Mouse (Mus musculus) NIH3T3 (cell line): ENCODE data around the gene Tssk6.
A peak's percentile ranks its signal among the peaks of the same experiment; 100 is the strongest.

Source experiments
- DNase-seq: peaks from one replicate; pipeline ENCODE4 v3.0.0-alpha.2; 2012; ENCODE audit warnings: low read depth

Gene Tssk6

GRCm38 (mm10) chr8:69902163-69903062 lies at the start of gene Tssk6, which contains the start of the genes Ndufa13 and Yjefn3:
TSS of gene Tssk6 (plus strand) at chr8:69902184.
TSS of gene Ndufa13 (minus strand) at chr8:69902558.
TSS of gene Yjefn3 (minus strand) at chr8:69902712.
- DNase-seq, result no peak

- no peak for DNase-seq
Observed at GRCm38 (mm10) chr8:69853869-69854268, 48.1 kb upstream of the Tssk6 start.

- peak; percentile 21 for DNase-seq
Observed at GRCm38 (mm10) chr8:69860807-69861206, 41.2 kb upstream of the Tssk6 start.

DNA sequence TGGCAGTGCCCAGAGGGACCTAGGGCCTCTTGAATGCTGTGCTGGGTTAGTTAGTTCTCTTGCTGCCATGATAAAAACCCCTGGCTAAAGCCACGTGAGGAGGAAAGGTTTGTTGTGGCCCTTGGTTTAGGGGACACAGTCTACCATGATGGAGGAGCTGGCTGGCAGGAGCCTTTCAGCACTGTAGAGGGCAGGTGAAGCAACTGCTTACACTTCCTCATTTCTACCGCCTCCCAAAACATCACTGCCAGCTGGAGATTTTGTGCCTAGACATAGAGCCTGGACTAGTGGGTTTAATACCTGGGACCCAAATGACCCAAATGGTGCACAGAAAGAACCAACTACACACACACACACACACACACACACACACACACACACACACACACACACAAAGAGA lies 40.7 kb upstream of the Tssk6 start:
- DNase-seq, result no peak

GRCm38 (mm10) chr8:69863387-69864020 lies 38.5 kb upstream of the Tssk6 start:
- no peak for DNase-seq

DNA sequence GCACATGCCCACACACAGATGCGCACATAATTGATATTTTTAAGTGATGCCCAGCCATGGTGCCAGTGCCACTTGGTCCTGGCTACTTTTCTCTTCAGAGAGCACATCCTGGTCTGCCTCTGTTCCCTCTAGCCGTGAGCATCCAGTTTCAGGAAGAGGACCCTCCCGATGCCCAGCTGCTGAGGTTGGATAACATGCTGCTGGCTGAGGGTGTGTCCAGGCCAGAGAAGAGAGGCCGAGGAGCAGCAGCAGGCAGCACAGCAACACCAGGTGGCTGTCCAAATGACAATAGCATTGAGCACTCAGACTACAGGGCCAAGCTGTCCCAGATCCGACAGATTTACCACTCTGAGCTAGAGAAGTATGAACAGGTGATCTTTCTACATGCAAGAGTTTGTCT lies 37.8 kb upstream of the Tssk6 start:
- no peak for DNase-seq

- peak; percentile 41 for DNase-seq
Observed at GRCm38 (mm10) chr8:69867696-69868326, 34.2 kb upstream of the Tssk6 start.

GRCm38 (mm10) chr8:69870003-69870765 lies 31.8 kb upstream of the Tssk6 start:
- DNase-seq, result no peak

- DNase-seq, result no peak
Observed at GRCm38 (mm10) chr8:69870907-69871306, 31.1 kb upstream of the Tssk6 start.

DNA sequence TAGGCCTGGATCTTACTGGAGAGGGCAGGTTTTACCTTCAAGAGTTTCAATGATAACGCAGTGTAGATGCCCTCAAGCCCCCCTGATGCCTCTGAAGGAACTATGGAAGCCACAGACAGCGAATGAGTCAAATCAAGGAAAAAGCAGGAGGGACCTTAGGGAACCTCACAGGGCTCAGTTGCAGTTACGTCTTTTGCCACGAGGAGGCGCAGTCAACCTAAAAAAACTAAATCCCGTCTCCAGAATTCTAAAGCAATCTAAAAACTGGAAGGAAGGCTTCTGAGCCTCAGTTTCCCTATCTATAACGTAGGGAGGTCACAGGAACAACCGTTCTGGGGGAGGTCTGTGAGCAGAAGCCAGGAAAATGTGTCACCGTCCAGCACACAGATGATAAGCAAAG lies 27.8 kb upstream of the Tssk6 start:
- peak; percentile 85 for DNase-seq

- DNase-seq, result peak; percentile 48
Observed at GRCm38 (mm10) chr8:69874654-69875053, 27.3 kb upstream of the Tssk6 start.

DNA sequence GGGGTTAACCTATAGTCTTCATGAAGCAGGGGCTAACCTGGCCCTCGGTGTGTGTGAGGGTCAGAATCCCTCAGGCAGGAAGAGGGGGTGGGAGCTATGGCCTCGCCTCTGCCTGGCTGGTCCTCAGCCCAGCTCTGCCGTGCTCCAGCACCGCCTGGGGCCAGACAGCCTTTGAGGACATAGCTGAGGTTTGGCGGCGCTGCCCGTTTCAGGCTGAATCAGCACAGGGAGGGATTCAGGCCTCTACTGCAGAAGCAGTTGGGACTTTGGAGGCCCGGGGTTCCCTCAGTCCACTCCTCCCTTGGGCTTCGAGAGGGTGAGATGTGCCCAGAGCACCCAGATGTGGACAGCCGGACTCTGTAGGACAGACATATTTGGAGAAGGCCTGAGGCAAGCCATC lies 25.9 kb upstream of the Tssk6 start:
- peak; percentile 58 for DNase-seq

DNA sequence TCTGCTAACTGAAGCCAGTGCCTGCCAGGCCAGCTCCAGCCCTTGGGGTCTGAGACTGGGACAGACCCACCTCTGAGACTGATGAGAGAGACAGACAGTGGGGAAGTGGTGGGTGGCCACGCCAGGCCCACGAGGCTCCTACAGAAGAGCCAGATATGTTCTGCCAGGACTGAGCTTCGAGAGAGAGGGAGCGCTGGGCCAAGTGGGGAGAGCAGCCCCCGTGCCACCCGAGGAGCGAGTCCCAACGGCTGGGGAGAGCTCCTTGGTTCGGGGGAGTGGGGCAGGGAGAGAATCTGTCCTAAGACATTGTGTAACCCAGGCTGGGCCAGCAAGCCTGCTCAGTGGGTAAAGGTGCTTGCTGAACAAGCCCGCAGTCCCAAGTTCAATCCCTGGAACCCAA lies 25.0 kb upstream of the Tssk6 start:
- no peak for DNase-seq

- DNase-seq, result no peak
Observed at GRCm38 (mm10) chr8:69877396-69877795, 24.6 kb upstream of the Tssk6 start.

DNA sequence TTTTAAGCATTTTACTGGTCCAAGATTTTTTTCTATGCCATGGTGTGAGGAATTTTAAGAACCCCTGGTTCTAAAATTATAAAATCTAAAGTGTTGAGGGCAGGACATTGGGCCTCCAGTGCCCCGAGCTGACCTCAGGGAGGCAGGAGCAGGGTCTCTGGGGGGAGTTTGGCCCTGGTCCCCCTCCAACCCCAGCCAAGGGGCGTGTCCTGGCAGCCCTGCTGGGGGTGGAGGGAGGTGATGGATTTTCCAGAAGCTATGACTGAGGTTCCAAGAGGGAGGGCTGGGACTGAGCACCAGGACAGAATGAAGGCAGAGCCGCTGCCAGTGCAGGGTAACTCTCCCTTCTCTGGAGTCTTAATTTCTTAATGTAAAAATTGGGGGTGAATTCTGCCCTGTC lies 24.0 kb upstream of the Tssk6 start:
- DNase-seq, result no peak

- DNase-seq, result no peak
Observed at GRCm38 (mm10) chr8:69879678-69880077, 22.3 kb upstream of the Tssk6 start.

GRCm38 (mm10) chr8:69880841-69881240 lies 21.1 kb upstream of the Tssk6 start:
- no peak for DNase-seq

DNA sequence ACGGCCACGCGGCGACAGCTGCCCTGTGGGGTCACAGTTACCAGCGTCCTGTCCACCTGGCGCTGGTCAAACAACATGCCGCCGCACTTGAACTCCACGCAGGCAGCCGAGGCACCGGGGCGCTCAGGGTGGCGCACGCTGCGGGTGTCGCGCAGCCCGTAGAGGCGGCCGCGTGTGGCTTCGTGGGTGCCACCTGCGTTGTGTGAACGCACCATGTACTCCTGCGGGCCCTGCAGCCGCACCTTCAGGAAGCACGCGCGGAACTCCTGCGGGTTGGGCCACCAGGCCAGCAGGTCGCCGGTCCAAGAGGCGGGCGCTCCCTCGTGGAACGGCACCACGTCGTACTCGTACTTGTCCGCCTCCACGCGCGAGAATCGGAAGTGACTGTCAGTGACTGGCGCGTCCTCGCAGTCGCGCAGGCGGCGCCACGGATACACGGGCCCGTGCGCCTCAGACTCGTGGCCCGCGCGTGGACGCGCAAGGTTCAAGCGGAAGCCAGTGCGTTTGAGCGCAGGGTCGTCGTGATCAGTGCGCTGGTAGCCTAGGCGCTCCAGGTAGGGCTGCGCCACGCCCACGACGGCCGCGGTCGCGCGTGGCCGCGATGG lies 20.6 kb upstream of the Tssk6 start:
- no peak for DNase-seq

GRCm38 (mm10) chr8:69882021-69882756 lies 19.8 kb upstream of the Tssk6 start:
- DNase-seq, result no peak

- no peak for DNase-seq
Observed at GRCm38 (mm10) chr8:69882833-69883600, 19.0 kb upstream of the Tssk6 start.
